Mouse (Mus musculus) neural tube, embryonic 11.5 days (tissue): ENCODE data around the gene Grm4. TPM values are rescaled to one million over a fixed set of nuclear protein-coding genes. Genes with fewer than 3 reads are reported as not detected.

ENCODE experiments used
- ATAC-seq: fragments of 200-750 bp; cut with Nextera tagmentation; 2 replicates; pipeline ENCODE4 v1.8.0; 2017; ENCODE audit warnings: moderate number of reproducible peaks, mild to moderate bottlenecking, moderate TSS enrichment, moderate library complexity; ENCODE audit not compliant: insufficient read depth, low FRiP score, low TSS enrichment
- DNase-seq: peaks from one replicate; pipeline ENCODE4 v3.0.0-alpha.2; 2015; ENCODE audit warnings: low spot score
- H3K27ac ChIP-seq: fragments of 300-500 bp; sonication (generic); 2 replicates; pipeline ENCODE4 v1.5.1; 2014; ENCODE audit warnings: low read depth, mild to moderate bottlenecking, low read length
- H3K27me3 ChIP-seq: fragments of 300-500 bp; sonication (generic); 2 replicates; pipeline ENCODE4 v1.6.1; 2014; ENCODE audit warnings: mild to moderate bottlenecking, low read length, mixed read lengths; ENCODE audit not compliant: control insufficient read depth, insufficient read depth
- H3K36me3 ChIP-seq: fragments of 300-500 bp; sonication (generic); 2 replicates; pipeline ENCODE4 v1.6.1; 2014; ENCODE audit warnings: mild to moderate bottlenecking, low read length, moderate library complexity, mixed read lengths; ENCODE audit not compliant: control insufficient read depth, insufficient read depth
- H3K4me1 ChIP-seq: fragments of 300-500 bp; sonication (generic); 2 replicates; pipeline ENCODE4 v1.6.1; 2014; ENCODE audit warnings: low read length, mixed read lengths; ENCODE audit not compliant: control insufficient read depth, insufficient read depth
- H3K4me2 ChIP-seq: fragments of 300-500 bp; sonication (generic); 2 replicates; pipeline ENCODE4 v1.6.1; 2014; ENCODE audit warnings: low read depth, mild to moderate bottlenecking, moderate library complexity
- H3K4me3 ChIP-seq: fragments of 300-500 bp; sonication (generic); 2 replicates; pipeline ENCODE4 v1.5.1; 2014; ENCODE audit warnings: low read depth, low read length
- H3K9ac ChIP-seq: fragments of 300-500 bp; sonication (generic); 2 replicates; pipeline ENCODE4 v1.6.1; 2014; ENCODE audit warnings: mild to moderate bottlenecking, low read length
- H3K9me3 ChIP-seq: fragments of 300-500 bp; sonication (generic); 2 replicates; pipeline ENCODE4 v1.6.1; 2016; ENCODE audit warnings: low read length; ENCODE audit not compliant: control insufficient read depth
- WGBS: fragments of 180-500 bp; shearing (Covaris S2); extraction: QIAGEN DNeasy Blood & Tissue Kit; methylation state at CpG from one replicate; pipeline ENCODE4 v1.1.7; 2014; 5-methylcytosine and 5-hydroxymethylcytosine counted together
- polyA plus RNA-seq: library from polyadenylated mRNA; unstranded; fragments of >200 nt; fragmentation: Nextera tagmentation; extraction: Ambion mirVana; gene quantifications from 2 replicates; pipeline ENCODE4 v1.2.1, GENCODE M21; 2014

The Grm4 gene
- polyA plus RNA-seq, 1 experiment from 2014 or later = 2.5 TPM

DNA sequence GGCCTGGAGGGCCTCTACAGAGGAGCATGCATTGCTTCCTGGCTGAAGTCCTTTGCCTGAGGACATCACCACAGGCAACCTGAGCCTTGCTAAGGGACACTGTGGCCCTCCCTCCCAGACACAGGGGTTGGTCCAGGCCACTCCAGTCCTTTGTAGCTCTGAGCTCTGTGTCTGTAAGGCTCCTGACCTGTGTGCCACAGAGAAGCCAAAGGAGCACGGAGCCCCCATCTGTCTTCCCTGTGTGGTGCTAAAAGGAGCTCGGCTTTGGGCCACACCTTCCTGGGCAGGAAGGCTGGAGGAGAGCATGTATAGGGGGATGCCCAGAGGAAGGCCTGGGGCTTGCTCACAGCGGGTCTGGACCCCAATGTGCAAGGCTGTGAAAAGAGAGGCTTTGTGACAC is 20.8 kb upstream of the Grm4 start:
- no peaks in the 10 kb centered on the region for H3K36me3 ChIP-seq
- 86% methylated on average over 3 of the region's 3 CpGs for WGBS
- no peak overlapping the region for H3K4me2 ChIP-seq
- no peaks in the 10 kb centered on the region for H3K9me3 ChIP-seq
- H3K4me1 ChIP-seq = 0 out of 2 replicates have a peak, but pooled peaks cover 2% of the 10 kb centered on the region
- no peak overlapping the region for H3K4me3 ChIP-seq
- no peak overlapping the region for H3K27ac ChIP-seq
- H3K9ac ChIP-seq = no peak overlapping the region
- ATAC-seq (no peak), DNase-seq (no peak)
- H3K27me3 ChIP-seq = no peaks in the 10 kb centered on the region

DNA sequence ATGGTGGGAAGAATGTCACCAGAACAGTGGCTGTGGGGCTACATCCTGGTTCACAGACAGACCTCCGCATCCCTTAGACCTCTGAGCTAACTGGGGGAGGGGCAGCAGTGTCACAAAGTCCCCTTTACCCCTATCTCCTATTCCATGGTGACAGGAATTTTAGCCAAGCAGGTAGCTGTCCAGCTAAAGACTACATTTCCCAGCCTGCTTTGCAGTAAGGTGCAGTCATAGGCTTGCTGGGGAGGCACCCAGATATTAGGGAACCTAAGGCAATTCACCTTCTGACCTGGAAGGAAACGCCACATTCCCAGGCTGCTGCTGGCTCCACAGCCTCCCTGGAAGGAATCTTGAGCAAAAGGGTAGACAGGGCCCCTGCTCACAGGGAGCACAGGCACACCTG is 20.1 kb upstream of the Grm4 start:
- DNase-seq (no peak), ATAC-seq (no peak)
- H3K4me3 ChIP-seq = no peak overlapping the region
- H3K27me3 ChIP-seq = no peaks in the 10 kb centered on the region
- no peak overlapping the region for H3K9ac ChIP-seq
- 76% methylated on average over 2 of the region's 2 CpGs for WGBS
- H3K4me2 ChIP-seq = no peak overlapping the region
- H3K4me1 ChIP-seq = no peaks in the 10 kb centered on the region
- H3K36me3 ChIP-seq = no peaks in the 10 kb centered on the region
- no peak overlapping the region for H3K27ac ChIP-seq
- H3K9me3 ChIP-seq = no peaks in the 10 kb centered on the region

DNA sequence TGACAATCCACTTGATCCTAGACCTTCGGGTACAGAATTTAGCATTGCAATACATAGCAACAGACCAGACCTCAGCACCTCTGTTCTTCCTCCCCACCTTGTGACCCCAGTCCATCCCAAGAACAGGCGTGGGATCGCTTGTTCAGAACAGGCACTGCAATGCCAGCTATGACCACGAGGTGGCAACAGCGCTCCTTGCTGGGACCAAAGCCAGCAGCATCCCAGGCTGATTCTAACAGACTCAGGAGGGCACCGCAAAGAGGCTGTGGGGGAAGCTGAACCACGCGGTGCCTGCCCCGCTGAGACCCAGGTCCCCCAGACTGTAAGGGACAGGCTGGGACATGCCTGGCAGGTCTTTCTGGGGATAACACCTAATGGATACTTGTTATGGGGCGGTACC is 13.5 kb upstream of the Grm4 start:
- ATAC-seq (no peak; the same call in 1 of the 2 replicates), DNase-seq (peak; percentile 92)
- Histone ChIP-seq H3K36me3 (no peaks in the 10 kb centered on the region), H3K4me3 (no peak overlapping the region), H3K4me2 (no peak overlapping the region), H3K27me3 (no peaks in the 10 kb centered on the region), H3K4me1 (no peaks in the 10 kb centered on the region), H3K27ac (no peak overlapping the region), H3K9ac (no peak overlapping the region), H3K9me3 (no peaks in the 10 kb centered on the region)
- WGBS = 5% methylated on average over 10 of the region's 10 CpGs

DNA sequence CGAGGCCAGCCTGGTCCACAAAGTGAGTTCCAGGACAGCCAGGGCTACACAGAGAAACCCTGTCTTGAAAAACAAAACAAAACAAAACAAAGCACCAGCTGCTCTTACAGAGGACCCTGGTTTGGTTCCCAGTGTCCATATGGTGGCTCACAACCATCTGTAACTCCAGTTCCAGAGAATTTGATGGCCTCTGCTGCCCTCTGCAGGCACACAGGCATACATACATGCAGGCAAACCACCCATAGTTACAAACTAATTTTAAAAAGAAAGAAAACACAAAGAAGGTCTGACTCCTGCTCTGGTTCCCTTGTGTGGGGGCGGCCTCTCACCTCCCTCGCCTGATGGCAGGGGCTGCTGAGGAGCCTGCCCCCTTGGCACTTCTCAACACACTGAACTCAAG is 12.2 kb upstream of the Grm4 start:
- no peak for DNase-seq
- Histone ChIP-seq H3K4me3 (no peak overlapping the region), H3K9me3 (no peaks in the 10 kb centered on the region), H3K9ac (no peak overlapping the region), H3K27ac (no peak overlapping the region), H3K27me3 (no peaks in the 10 kb centered on the region), H3K4me2 (no peak overlapping the region), H3K36me3 (no peaks in the 10 kb centered on the region), H3K4me1 (no peaks in the 10 kb centered on the region)
- ATAC-seq = no peak
- 91% methylated on average over 3 of the region's 3 CpGs for WGBS

GRCm38 (mm10) chr17:27532095-27532494 is 10.9 kb upstream of the Grm4 start:
- ATAC-seq = no peak
- H3K27ac ChIP-seq = no peak overlapping the region
- H3K4me2 ChIP-seq = no peak overlapping the region
- DNase-seq = no peak
- H3K27me3 ChIP-seq = no peaks in the 10 kb centered on the region
- WGBS = 96% methylated on average over 8 of the region's 8 CpGs
- H3K4me3 ChIP-seq = no peak overlapping the region
- no peaks in the 10 kb centered on the region for H3K4me1 ChIP-seq
- no peaks in the 10 kb centered on the region for H3K9me3 ChIP-seq
- H3K36me3 ChIP-seq = no peaks in the 10 kb centered on the region
- H3K9ac ChIP-seq = no peak overlapping the region

- Histone ChIP-seq H3K27me3 (no peaks in the 10 kb centered on the region), H3K27ac (no peak overlapping the region), H3K9ac (no peak overlapping the region), H3K9me3 (no peaks in the 10 kb centered on the region), H3K36me3 (no peaks in the 10 kb centered on the region), H3K4me1 (no peaks in the 10 kb centered on the region), H3K4me2 (no peak overlapping the region), H3K4me3 (no peak overlapping the region)
- WGBS = 74% methylated on average over 5 of the region's 5 CpGs
- ATAC-seq = no peak
- DNase-seq = no peak
These were observed 7.6 kb upstream of the Grm4 start for GRCm38 (mm10) chr17:27528767-27529166.

- H3K27ac ChIP-seq = no peak overlapping the region
- H3K27me3 ChIP-seq = no peaks in the 10 kb centered on the region
- WGBS = 56% methylated on average over 8 of the region's 8 CpGs
- DNase-seq = no peak
- H3K9me3 ChIP-seq = no peaks in the 10 kb centered on the region
- no peak overlapping the region for H3K9ac ChIP-seq
- no peak for ATAC-seq
- H3K36me3 ChIP-seq = no peaks in the 10 kb centered on the region
- no peaks in the 10 kb centered on the region for H3K4me1 ChIP-seq
- no peak overlapping the region for H3K4me2 ChIP-seq
- no peak overlapping the region for H3K4me3 ChIP-seq
These were observed 6.8 kb upstream of the Grm4 start for GRCm38 (mm10) chr17:27528030-27528429.

- Histone ChIP-seq H3K27me3 (no peaks in the 10 kb centered on the region), H3K4me1 (no peaks in the 10 kb centered on the region), H3K36me3 (no peaks in the 10 kb centered on the region), H3K4me2 (no peak overlapping the region), H3K4me3 (no peak overlapping the region), H3K27ac (no peak overlapping the region), H3K9me3 (no peaks in the 10 kb centered on the region), H3K9ac (no peak overlapping the region)
- DNase-seq = no peak
- 81% methylated on average over 6 of the region's 6 CpGs for WGBS
- no peak for ATAC-seq
These were observed 6.0 kb upstream of the Grm4 start for GRCm38 (mm10) chr17:27527188-27527587.

- H3K4me2 ChIP-seq = no peak overlapping the region
- no peaks in the 10 kb centered on the region for H3K9me3 ChIP-seq
- no peak for DNase-seq
- H3K36me3 ChIP-seq = no peaks in the 10 kb centered on the region
- no peak for ATAC-seq
- H3K27ac ChIP-seq = no peak overlapping the region
- H3K9ac ChIP-seq = no peak overlapping the region
- peaks cover 7% of the 10 kb centered on the region for H3K27me3 ChIP-seq
- H3K4me3 ChIP-seq = no peak overlapping the region
- WGBS = 48% methylated on average over 7 of the region's 7 CpGs
- peaks cover 8% of the 10 kb centered on the region; the same call in 1 of the 2 replicates for H3K4me1 ChIP-seq
These were observed 1.9 kb upstream of the Grm4 start for GRCm38 (mm10) chr17:27523121-27523520.
